Mouse (Mus musculus): ENCODE data around the gene Ndufv3. TPM values are rescaled to one million over a fixed set of nuclear protein-coding genes. Genes with fewer than 3 reads are reported as not detected.
A peak's percentile ranks its signal among the peaks of the same experiment; 100 is the strongest.

Gene Ndufv3
- polyA plus RNA-seq, 1 experiment: 446 TPM

GRCm38 (mm10) chr17:31571689-31572088 lies 51.8 kb downstream of the Ndufv3 start:
- no peak for DNase-seq
- 85% methylated on average over 5 of the region's 5 CpGs for WGBS
- no peak overlapping the region for H3K4me3 ChIP-seq (replicated peaks; ENCODE audit: insufficient read depth, low read depth, low read length)
- H3K27ac ChIP-seq (ENCODE audit: insufficient read depth, low read length): no peak overlapping the region
- H3K27me3 ChIP-seq (ENCODE audit: control insufficient read depth, insufficient read depth, low read length): no peaks in the 10 kb centered on the region
- TF ChIP-seq POLR2A (IDR thresholded peaks at IDR 0.05; ENCODE audit: borderline replicate concordance, insufficient read depth, low read length) (no peak), CTCF (IDR thresholded peaks at IDR 0.05; ENCODE audit: borderline replicate concordance, insufficient read depth, low read depth, low read length) (no peak)
- H3K4me1 ChIP-seq (ENCODE audit: control insufficient read depth, insufficient read depth, low read length): peaks cover 28% of the 10 kb centered on the region

GRCm38 (mm10) chr17:31574662-31575061 lies 54.7 kb downstream of the Ndufv3 start:
- H3K4me3 ChIP-seq (replicated peaks; ENCODE audit: insufficient read depth, low read depth, low read length): no peak overlapping the region
- no peak for TF ChIP-seq POLR2A (IDR thresholded peaks at IDR 0.05; ENCODE audit: borderline replicate concordance, insufficient read depth, low read length)
- no peak for TF ChIP-seq CTCF (IDR thresholded peaks at IDR 0.05; ENCODE audit: borderline replicate concordance, insufficient read depth, low read depth, low read length)
- 91% methylated on average over 7 of the region's 7 CpGs for WGBS
- H3K27me3 ChIP-seq (ENCODE audit: control insufficient read depth, insufficient read depth, low read length): no peaks in the 10 kb centered on the region
- DNase-seq: no peak
- H3K27ac ChIP-seq (ENCODE audit: insufficient read depth, low read length): no peak overlapping the region
- peaks cover 30% of the 10 kb centered on the region for H3K4me1 ChIP-seq (ENCODE audit: control insufficient read depth, insufficient read depth, low read length)

- H3K4me3 ChIP-seq (replicated peaks; ENCODE audit: insufficient read depth, low read depth, low read length): no peak overlapping the region
- TF ChIP-seq CTCF (IDR thresholded peaks at IDR 0.05; ENCODE audit: borderline replicate concordance, insufficient read depth, low read depth, low read length): no peak
- no peak for TF ChIP-seq POLR2A (IDR thresholded peaks at IDR 0.05; ENCODE audit: borderline replicate concordance, insufficient read depth, low read length)
- peaks cover 42% of the 10 kb centered on the region for H3K4me1 ChIP-seq (ENCODE audit: control insufficient read depth, insufficient read depth, low read length)
- peak; percentile 78 to 92 for DNase-seq
- peak overlapping the region; percentile 47 for H3K27ac ChIP-seq (ENCODE audit: insufficient read depth, low read length)
- no peaks in the 10 kb centered on the region for H3K27me3 ChIP-seq (ENCODE audit: control insufficient read depth, insufficient read depth, low read length)
- WGBS: 13% methylated on average over 10 of the region's 10 CpGs
Measured at GRCm38 (mm10) chr17:31576394-31577175, 56.7 kb downstream of the Ndufv3 start.

GRCm38 (mm10) chr17:31580344-31580743 lies 60.4 kb downstream of the Ndufv3 start:
- H3K4me3 ChIP-seq (replicated peaks; ENCODE audit: insufficient read depth, low read depth, low read length): no peak overlapping the region

More at GRCm38 (mm10) chr17:31580344-31580743, 60.4 kb downstream of the Ndufv3 start:
- Histone ChIP-seq H3K27ac (ENCODE audit: insufficient read depth, low read length) (no peak overlapping the region), H3K27me3 (ENCODE audit: control insufficient read depth, insufficient read depth, low read length) (no peaks in the 10 kb centered on the region), H3K4me1 (ENCODE audit: control insufficient read depth, insufficient read depth, low read length) (peaks cover 53% of the 10 kb centered on the region)
- peak in 1 of 2 experiments; percentile 34 for DNase-seq
- WGBS: 29% methylated on average over 3 of the region's 3 CpGs
- TF ChIP-seq POLR2A (IDR thresholded peaks at IDR 0.05; ENCODE audit: borderline replicate concordance, insufficient read depth, low read length) (no peak), CTCF (IDR thresholded peaks at IDR 0.05; ENCODE audit: borderline replicate concordance, insufficient read depth, low read depth, low read length) (no peak)

Other genes starting within 250 kb of the Ndufv3 start
- gene Rsph1, start 242.7 kb upstream of the Ndufv3 start, polyA plus RNA-seq (2012; rRNA removed): 2.7 and 3.7 TPM in 2 replicates
- gene Slc37a1, start 233.3 kb upstream of the Ndufv3 start, polyA plus RNA-seq (2012; rRNA removed): 6.1 and 7.8 TPM in 2 replicates
- gene Pde9a, start 133.9 kb upstream of the Ndufv3 start, polyA plus RNA-seq (2012; rRNA removed): 83.1 and 93.0 TPM in 2 replicates
- gene Wdr4, start 135 bp upstream of the Ndufv3 start, polyA plus RNA-seq (2012; rRNA removed): 25.1 and 25.4 TPM in 2 replicates
- gene Pknox1, start 44.6 kb downstream of the Ndufv3 start, polyA plus RNA-seq (2012; rRNA removed): 23.2 TPM in 2 replicates
- gene Cbs, start 117.1 kb downstream of the Ndufv3 start, polyA plus RNA-seq (2012; rRNA removed): 33.9 and 34.8 TPM in 2 replicates
- 177 and 184 TPM in 2 replicates for gene U2af1, start 138.8 kb downstream of the Ndufv3 start, polyA plus RNA-seq (2012; rRNA removed)
- gene Cryaa, start 157.7 kb downstream of the Ndufv3 start, polyA plus RNA-seq (2012; rRNA removed): 0.54 and 0.85 TPM in 2 replicates

Measured in cerebellum, adult 2 months (tissue).